Mouse (Mus musculus): Measurements from ENCODE around the gene 2300002M23Rik. TPM values are rescaled to one million over a fixed set of nuclear protein-coding genes. Genes with fewer than 3 reads are reported as not detected.

The 2300002M23Rik gene
- polyA plus RNA-seq, 1 experiment from 2014 or later = not detected

DNA sequence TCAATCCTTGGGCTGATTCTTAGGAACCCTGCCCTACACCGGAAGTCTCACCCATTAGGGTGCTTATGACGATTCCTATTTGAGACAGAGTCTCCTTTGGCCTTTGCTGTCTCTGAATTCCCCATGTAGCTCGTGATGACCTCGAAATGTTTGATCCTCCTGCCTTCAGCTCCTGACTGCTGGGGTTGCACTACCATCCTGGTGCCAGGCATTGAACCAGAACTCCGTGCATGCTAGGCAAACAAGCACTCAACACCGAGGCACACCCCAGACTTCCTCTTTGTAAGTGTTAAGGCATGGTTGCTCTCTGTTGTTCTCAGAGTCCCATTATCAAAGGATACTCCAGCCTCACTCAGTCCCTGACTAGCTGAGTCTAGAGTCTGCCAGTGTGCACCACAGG is 23.2 kb upstream of the 2300002M23Rik start:
- WGBS = 73% methylated on average over 6 of the region's 6 CpGs
- no peak for ATAC-seq (ENCODE audit: low FRiP score, low read depth)
- peaks cover 13% of the 10 kb centered on the region for H3K4me1 ChIP-seq (replicated peaks)
- no peaks in the 10 kb centered on the region for H3K36me3 ChIP-seq
- H3K9ac ChIP-seq = no peak overlapping the region
- H3K9me3 ChIP-seq = no peaks in the 10 kb centered on the region
- H3K27ac ChIP-seq (replicated peaks) = no peak overlapping the region
- no peaks in the 10 kb centered on the region for H3K27me3 ChIP-seq
- no peak overlapping the region for H3K4me3 ChIP-seq
- no peak overlapping the region for H3K4me2 ChIP-seq

DNA sequence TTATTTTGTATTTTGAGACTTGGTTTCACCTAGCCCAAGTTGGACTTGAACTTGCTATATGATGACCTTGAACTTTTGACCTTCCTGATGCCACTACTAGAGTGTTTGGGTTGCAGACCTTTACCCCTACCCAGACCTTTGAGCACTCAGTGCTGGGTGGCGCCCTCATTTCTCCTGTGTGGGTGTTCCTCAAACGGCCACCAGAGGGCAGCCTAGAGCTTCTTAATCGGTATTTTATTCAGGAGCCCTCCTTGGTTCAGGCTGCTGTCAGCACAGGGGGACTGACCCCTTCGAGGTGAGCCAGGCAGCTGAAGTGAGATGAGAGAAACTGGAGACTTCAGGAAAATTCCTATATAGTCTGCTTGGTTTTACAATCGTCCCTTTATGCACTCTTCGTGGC is 22.6 kb upstream of the 2300002M23Rik start:
- Histone ChIP-seq H3K9ac (no peak overlapping the region), H3K9me3 (no peaks in the 10 kb centered on the region), H3K36me3 (no peaks in the 10 kb centered on the region), H3K4me1 (replicated peaks) (peaks cover 18% of the 10 kb centered on the region), H3K27ac (replicated peaks) (no peak overlapping the region), H3K4me3 (no peak overlapping the region), H3K27me3 (no peaks in the 10 kb centered on the region), H3K4me2 (no peak overlapping the region)
- ATAC-seq (ENCODE audit: low FRiP score, low read depth) = peak; percentile 11; the same call in 1 of the 2 replicates
- 31% methylated on average over 6 of the region's 6 CpGs for WGBS

DNA sequence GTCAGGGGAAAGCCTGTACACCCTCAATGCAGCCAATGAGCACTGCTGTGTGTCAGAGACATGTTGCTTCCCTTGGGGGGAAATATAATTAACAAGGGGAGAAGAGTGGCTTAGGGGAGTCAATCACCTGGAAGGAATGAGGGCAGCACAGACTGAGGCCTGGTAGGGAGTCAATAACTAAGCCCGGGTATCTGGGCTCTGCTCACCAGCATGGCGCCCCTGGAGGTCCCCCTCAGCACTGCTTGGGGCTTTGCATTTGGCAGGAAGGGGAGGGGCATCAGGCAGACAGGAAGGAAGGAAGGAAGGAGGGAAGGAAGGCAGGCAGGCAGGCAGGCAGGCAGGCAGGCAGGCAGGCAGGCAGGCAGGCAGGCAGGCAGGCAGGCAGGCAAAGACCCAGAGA is 19.8 kb upstream of the 2300002M23Rik start:
- H3K27me3 ChIP-seq = no peaks in the 10 kb centered on the region
- no peaks in the 10 kb centered on the region for H3K9me3 ChIP-seq
- ATAC-seq (ENCODE audit: low FRiP score, low read depth) = no peak
- H3K36me3 ChIP-seq = no peaks in the 10 kb centered on the region
- H3K4me2 ChIP-seq = no peak overlapping the region
- 45% methylated on average over 2 of the region's 2 CpGs for WGBS
- H3K4me1 ChIP-seq (replicated peaks) = peaks cover 20% of the 10 kb centered on the region
- no peak overlapping the region for H3K4me3 ChIP-seq
- no peak overlapping the region for H3K27ac ChIP-seq (replicated peaks)
- no peak overlapping the region for H3K9ac ChIP-seq

GRCm38 (mm10) chr17:35548636-35549035 is 18.6 kb upstream of the 2300002M23Rik start:
- 17% methylated on average over 5 of the region's 5 CpGs for WGBS
- H3K4me2 ChIP-seq = no peak overlapping the region
- H3K27me3 ChIP-seq = no peaks in the 10 kb centered on the region
- no peaks in the 10 kb centered on the region for H3K36me3 ChIP-seq
- no peak overlapping the region for H3K27ac ChIP-seq (replicated peaks)
- no peak overlapping the region for H3K9ac ChIP-seq
- ATAC-seq (ENCODE audit: low FRiP score, low read depth) = no peak
- H3K4me3 ChIP-seq = no peak overlapping the region
- H3K9me3 ChIP-seq = no peaks in the 10 kb centered on the region
- peaks cover 11% of the 10 kb centered on the region for H3K4me1 ChIP-seq (replicated peaks)

DNA sequence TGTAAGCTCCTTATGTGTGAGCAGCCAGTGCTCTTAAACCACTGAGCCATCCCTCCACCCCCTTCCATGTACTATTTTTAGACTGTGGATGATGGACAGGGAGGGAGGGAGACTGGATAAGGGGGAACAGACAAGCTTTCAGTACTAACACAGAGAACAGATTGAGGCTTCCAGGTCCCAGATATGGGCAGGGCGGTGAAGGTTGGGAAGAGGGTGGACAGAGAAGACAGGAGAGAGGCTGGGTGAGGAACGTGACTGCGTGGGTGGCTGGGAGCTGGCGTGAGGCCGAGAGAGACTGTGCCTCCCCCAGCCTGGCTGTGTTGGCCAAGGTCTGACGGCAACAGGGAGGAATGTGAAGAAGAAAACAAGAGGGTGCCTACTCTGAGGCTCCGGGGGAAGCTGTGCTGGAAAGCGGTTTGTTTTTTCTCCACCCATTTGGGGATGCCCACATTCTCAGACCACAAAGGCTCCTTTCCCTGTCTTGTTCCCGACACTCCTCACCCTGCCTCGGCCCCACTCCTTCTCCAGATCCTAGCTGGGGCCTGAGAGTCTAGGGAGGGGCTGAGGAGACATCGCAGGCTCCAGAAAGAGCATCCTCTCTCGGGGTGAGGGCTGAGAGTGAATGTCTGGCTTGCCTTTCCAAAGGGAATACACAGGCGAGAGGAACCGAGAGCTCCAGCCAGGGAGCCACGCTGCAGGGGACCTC is 17.7 kb upstream of the 2300002M23Rik start:
- Histone ChIP-seq H3K36me3 (no peaks in the 10 kb centered on the region), H3K9ac (no peak overlapping the region), H3K27me3 (no peaks in the 10 kb centered on the region), H3K4me1 (replicated peaks) (0 out of 2 replicates have a peak, but pooled peaks cover 7% of the 10 kb centered on the region), H3K4me2 (no peak overlapping the region), H3K9me3 (no peaks in the 10 kb centered on the region), H3K4me3 (no peak overlapping the region), H3K27ac (replicated peaks) (0 out of 2 replicates have a peak overlapping the region, but pooled peaks have one; percentile 38)
- ATAC-seq (ENCODE audit: low FRiP score, low read depth) = no peak
- WGBS = 49% methylated on average over 15 of the region's 15 CpGs

DNA sequence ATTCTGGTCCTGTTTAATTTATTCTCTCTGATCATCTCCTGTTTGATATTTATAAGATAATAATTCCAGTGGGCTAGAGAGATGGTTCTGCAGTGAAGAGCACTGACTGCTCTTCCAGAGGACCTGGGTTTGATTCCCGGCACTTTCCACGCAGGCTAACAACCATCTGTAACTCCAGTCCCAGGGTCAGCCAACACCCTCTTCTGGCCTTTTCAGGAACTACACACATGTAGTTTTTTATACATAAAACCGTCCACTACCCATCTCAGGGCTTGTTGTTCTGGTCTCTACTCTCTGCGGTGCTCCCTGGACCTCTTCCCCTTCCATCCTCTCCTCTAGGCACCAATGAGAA is 17.1 kb upstream of the 2300002M23Rik start:
- no peak overlapping the region for H3K4me3 ChIP-seq
- H3K27ac ChIP-seq (replicated peaks) = 0 out of 2 replicates have a peak overlapping the region, but pooled peaks have one; percentile 38
- no peak overlapping the region for H3K4me2 ChIP-seq
- H3K9me3 ChIP-seq = no peaks in the 10 kb centered on the region
- H3K9ac ChIP-seq = no peak overlapping the region
- ATAC-seq (ENCODE audit: low FRiP score, low read depth) = no peak
- H3K4me1 ChIP-seq (replicated peaks) = 0 out of 2 replicates have a peak, but pooled peaks cover 7% of the 10 kb centered on the region
- no peaks in the 10 kb centered on the region for H3K27me3 ChIP-seq
- no peaks in the 10 kb centered on the region for H3K36me3 ChIP-seq
- WGBS = 96% methylated on average over 4 of the region's 4 CpGs

DNA sequence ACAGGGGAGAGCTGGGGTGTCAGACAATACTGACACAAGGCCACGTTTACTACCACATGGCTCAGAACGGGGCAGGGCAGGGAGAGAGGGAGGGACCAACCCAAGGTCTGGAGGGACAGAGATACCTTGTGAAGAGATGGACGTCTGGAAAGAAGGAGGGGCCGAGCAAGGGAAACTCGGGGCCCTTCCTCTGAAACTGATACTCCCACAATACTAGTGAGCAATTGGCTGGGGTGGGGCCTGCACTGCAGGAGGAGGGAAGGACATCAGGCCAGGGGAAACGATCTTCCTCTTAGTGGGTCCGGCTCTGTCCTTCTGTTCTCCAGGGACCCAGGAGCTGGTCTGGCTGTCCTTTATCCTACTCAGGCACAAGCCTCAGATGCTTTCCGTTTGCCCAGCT is 16.4 kb upstream of the 2300002M23Rik start:
- 69% methylated on average over 8 of the region's 8 CpGs for WGBS
- Histone ChIP-seq H3K4me2 (no peak overlapping the region), H3K9me3 (no peaks in the 10 kb centered on the region), H3K36me3 (no peaks in the 10 kb centered on the region), H3K4me3 (no peak overlapping the region), H3K4me1 (replicated peaks) (0 out of 2 replicates have a peak, but pooled peaks cover 7% of the 10 kb centered on the region), H3K27me3 (no peaks in the 10 kb centered on the region), H3K9ac (no peak overlapping the region), H3K27ac (replicated peaks) (no peak overlapping the region)
- no peak for ATAC-seq (ENCODE audit: low FRiP score, low read depth)

DNA sequence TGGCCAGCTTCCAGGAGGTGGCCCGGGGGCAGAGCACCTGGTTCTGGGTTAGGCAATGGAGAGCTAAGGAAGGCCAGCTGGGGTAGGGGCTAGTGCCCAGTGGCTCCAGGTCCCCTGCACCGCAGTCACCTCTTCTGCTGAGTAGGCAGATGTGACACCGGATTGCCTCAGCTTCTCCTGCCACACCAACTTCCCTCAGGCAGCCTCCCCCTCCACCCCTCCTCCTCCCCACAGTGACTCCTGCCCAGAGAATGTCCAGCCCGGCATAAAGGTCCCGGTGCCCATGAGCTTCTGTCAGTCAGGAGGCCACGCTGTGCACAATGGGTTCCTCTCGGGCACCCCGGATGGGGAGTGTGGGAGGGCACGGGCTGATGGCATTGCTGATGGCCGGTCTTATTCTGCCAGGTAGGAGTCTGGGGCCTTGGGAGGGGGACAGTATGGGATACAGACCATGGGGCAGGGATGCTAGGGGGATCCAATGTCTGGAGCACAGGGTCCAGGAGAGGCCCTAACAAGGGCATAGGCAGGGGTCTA is 15.3 kb upstream of the 2300002M23Rik start, which contains the start of gene Cdsn:
Cdsn (plus strand) TSS at position 248 of the 534 bp plus-strand sequence.
- H3K36me3 ChIP-seq = no peaks in the 10 kb centered on the region
- H3K4me3 ChIP-seq = no peak within 1 kb of the TSS
- H3K27me3 ChIP-seq = no peaks in the 10 kb centered on the region
- H3K4me1 ChIP-seq (replicated peaks) = 0 out of 2 replicates have a peak, but pooled peaks cover 7% of the 10 kb centered on the region
- no peak within 1 kb of the TSS for H3K9ac ChIP-seq
- H3K9me3 ChIP-seq = no peaks in the 10 kb centered on the region
- WGBS = 70% methylated on average over 10 of the region's 10 CpGs
- no peak for ATAC-seq (ENCODE audit: low FRiP score, low read depth)
- no peak within 1 kb of the TSS for H3K4me2 ChIP-seq
- no peak within 1 kb of the TSS for H3K27ac ChIP-seq (replicated peaks)

DNA sequence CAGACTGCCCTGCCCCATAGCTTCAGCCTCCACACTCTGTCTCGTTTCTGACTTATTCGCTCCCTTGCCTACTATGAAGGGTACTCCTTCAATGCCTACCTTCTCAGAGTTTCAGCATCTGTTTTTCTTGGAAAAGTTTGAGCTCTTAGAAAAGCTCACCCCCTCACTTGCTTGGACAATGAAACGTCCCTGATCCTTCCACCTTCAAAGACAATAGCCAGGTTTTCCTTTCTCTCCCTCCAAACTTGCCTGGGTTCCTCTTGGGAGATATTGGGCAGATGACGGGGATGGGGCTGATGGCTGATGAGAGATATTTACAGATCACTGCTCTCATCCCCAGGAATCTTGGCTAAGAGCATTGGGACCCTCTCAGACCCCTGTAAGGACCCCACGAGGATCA is 12.9 kb upstream of the 2300002M23Rik start:
- Histone ChIP-seq H3K9me3 (no peaks in the 10 kb centered on the region), H3K4me1 (replicated peaks) (0 out of 2 replicates have a peak, but pooled peaks cover 5% of the 10 kb centered on the region), H3K27me3 (no peaks in the 10 kb centered on the region), H3K4me2 (no peak overlapping the region), H3K27ac (replicated peaks) (no peak overlapping the region), H3K36me3 (no peaks in the 10 kb centered on the region), H3K4me3 (no peak overlapping the region), H3K9ac (no peak overlapping the region)
- ATAC-seq (ENCODE audit: low FRiP score, low read depth) = no peak
- WGBS = 92% methylated on average over 5 of the region's 5 CpGs

DNA sequence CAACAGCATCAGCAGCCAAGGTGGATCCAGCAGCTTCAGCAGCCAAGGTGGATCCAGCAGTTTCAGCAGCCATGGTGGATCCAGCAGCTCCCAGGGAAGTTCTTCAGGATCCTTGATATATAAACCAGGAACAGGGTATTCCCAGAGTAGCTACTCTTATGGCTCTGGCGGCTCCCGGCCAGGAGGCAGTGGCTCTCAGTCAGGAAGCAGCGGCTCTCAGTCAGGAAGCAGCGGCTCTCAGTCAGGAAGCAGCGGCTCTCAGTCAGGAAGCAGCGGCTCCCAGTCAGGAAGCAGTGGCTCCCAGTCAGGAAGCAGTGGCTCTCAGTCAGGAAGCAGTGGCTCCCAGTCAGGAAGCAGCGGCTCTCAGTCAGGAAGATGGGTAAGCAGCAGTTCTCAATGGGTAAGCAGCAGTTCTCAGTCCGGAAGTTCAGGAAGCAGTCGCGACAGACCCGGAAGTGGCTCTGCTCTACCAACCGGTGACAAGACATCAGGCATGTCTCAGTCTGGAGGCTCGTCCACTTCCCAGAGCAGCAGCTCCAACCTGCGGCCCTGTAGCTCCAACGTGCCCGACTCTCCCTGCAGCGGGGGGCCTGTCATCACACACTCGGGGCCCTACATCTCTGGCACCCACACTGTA is 12.4 kb upstream of the 2300002M23Rik start:
- no peaks in the 10 kb centered on the region for H3K36me3 ChIP-seq
- no peaks in the 10 kb centered on the region for H3K4me1 ChIP-seq (replicated peaks)
- no peak overlapping the region for H3K4me3 ChIP-seq
- H3K9me3 ChIP-seq = no peaks in the 10 kb centered on the region
- H3K4me2 ChIP-seq = no peak overlapping the region
- ATAC-seq (ENCODE audit: low FRiP score, low read depth) = no peak
- WGBS = 92% methylated on average over 18 of the region's 18 CpGs
- H3K9ac ChIP-seq = no peak overlapping the region
- no peaks in the 10 kb centered on the region for H3K27me3 ChIP-seq
- no peak overlapping the region for H3K27ac ChIP-seq (replicated peaks)

- Histone ChIP-seq H3K4me2 (no peak overlapping the region), H3K4me1 (replicated peaks) (no peaks in the 10 kb centered on the region), H3K9ac (no peak overlapping the region), H3K27me3 (no peaks in the 10 kb centered on the region), H3K36me3 (no peaks in the 10 kb centered on the region), H3K27ac (replicated peaks) (no peak overlapping the region), H3K9me3 (no peaks in the 10 kb centered on the region), H3K4me3 (no peak overlapping the region)
- ATAC-seq (ENCODE audit: low FRiP score, low read depth) = no peak
- WGBS = 92% methylated on average over 12 of the region's 13 CpGs
Measured at GRCm38 (mm10) chr17:35556186-35556765, 11.0 kb upstream of the 2300002M23Rik start.

DNA sequence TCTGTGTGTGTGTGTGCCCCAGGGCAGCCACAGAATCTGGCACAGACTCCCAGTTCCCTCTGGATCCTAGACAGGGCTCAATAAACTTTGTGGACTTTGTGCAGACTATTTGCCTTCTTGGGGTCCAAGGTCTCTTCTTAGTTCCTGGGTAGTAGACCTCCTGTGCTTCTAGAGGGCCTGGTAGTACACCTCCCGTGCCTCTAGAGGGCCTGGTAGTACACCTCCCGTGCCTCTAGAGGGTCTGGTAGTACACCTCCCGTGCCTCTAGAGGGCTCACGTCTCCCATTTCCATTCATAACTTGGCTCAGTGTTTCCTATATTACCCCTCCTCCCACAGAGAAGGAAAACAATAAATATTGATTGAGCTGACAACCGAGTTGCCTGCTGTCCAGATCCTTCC is 10.4 kb upstream of the 2300002M23Rik start:
- WGBS = 24% methylated on average over 5 of the region's 5 CpGs
- Histone ChIP-seq H3K27ac (replicated peaks) (no peak overlapping the region), H3K4me3 (no peak overlapping the region), H3K36me3 (no peaks in the 10 kb centered on the region), H3K27me3 (no peaks in the 10 kb centered on the region), H3K9ac (no peak overlapping the region), H3K4me2 (no peak overlapping the region), H3K4me1 (replicated peaks) (no peaks in the 10 kb centered on the region), H3K9me3 (no peaks in the 10 kb centered on the region)
- ATAC-seq (ENCODE audit: low FRiP score, low read depth) = no peak

All from hindbrain, embryonic 15.5 days (tissue).